Mouse (Mus musculus): ENCODE results near the gene Gm20388.
A peak's percentile ranks its signal among the peaks of the same experiment; 100 is the strongest.
"Not testable (repeated sequence)": the region's sequence is repeated elsewhere in the genome, so short reads cannot be mapped to it uniquely, and the experiment has no call there.

The Gm20388 gene

DNA sequence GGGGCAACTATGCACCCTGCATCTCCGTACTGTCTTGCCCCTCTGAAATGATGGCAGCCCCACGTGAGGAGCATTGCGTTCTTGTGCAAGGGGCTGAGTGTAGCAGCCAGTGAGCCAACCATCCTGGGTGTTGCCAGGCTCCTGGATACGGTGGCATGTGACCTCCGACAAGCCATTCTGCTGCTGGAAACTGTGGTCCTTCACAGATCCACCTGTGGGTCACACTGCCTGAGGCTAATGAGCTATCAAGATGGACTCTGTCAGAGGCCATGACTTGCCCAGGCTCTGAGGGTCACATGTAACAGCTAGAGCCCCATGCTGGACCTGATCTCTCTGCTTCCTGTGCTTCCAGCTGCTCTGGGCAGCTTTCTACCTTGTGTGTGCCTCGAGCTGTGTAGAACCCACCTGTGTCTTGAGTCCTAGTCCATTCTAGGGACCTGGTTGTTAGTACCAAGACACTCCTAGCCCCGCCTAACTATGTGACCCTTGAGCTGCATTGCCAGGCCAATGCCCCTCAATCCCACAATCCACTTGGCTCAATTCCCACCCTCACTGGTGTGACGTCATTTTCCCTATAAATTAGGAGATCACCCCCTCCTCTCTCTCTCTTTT lies 3506.4 kb downstream of the Gm20388 start:
- DNase-seq (ENCODE audit: low spot score): no peak

DNA sequence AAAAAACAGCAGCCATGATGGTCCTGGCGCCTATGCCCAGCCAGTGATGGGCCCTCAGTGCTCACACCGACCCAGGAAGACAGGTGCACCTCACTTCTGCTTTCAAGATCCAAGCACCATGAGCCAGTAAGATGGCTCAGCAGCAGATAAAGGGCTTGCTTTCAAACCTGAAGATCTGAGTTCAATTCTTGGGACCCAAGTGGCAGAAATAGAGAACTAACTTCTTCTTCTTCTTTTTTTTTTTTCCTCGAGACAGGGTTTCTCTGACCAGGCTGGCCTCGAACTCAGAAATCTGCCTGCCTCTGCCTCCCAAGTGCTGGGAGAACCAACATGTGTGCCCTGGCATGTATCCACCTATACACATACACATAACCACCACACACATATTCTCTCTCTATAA lies 3509.1 kb downstream of the Gm20388 start:
- no peak for DNase-seq (ENCODE audit: low spot score)

DNA sequence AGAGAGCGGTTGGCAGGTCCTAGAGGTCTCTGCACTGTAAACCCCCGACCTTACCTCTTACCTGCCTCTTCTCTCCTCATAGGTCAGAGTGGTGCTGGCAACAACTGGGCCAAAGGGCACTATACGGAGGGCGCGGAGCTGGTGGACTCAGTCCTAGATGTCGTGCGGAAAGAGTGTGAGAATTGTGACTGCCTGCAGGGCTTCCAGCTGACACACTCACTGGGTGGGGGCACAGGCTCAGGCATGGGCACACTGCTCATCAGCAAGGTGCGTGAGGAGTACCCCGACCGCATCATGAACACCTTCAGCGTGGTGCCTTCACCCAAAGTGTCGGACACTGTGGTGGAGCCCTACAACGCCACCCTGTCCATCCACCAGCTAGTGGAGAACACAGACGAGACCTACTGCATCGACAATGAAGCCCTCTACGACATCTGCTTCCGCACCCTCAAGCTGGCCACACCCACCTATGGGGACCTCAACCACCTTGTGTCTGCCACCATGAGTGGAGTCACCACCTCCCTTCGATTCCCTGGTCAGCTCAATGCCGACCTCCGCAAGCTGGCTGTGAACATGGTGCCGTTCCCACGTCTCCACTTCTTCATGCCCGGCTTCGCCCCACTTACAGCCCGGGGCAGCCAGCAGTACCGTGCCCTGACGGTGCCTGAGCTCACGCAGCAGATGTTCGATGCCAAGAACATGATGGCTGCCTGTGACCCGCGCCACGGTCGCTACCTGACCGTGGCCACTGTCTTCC lies 3510.1 kb downstream of the Gm20388 start:
- no peak for DNase-seq (ENCODE audit: low spot score)

DNA sequence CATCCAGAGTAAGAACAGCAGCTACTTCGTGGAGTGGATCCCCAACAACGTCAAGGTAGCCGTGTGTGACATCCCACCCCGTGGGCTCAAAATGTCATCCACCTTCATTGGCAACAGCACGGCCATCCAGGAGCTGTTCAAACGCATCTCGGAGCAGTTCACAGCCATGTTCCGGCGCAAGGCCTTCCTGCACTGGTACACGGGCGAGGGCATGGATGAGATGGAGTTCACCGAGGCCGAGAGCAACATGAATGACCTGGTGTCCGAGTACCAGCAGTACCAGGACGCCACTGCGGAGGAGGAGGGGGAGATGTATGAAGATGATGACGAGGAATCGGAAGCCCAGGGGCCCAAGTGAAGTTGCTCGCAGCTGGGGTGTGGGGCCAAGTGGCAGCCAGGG lies 3510.7 kb downstream of the Gm20388 start:
- DNase-seq (ENCODE audit: low spot score): no peak

DNA sequence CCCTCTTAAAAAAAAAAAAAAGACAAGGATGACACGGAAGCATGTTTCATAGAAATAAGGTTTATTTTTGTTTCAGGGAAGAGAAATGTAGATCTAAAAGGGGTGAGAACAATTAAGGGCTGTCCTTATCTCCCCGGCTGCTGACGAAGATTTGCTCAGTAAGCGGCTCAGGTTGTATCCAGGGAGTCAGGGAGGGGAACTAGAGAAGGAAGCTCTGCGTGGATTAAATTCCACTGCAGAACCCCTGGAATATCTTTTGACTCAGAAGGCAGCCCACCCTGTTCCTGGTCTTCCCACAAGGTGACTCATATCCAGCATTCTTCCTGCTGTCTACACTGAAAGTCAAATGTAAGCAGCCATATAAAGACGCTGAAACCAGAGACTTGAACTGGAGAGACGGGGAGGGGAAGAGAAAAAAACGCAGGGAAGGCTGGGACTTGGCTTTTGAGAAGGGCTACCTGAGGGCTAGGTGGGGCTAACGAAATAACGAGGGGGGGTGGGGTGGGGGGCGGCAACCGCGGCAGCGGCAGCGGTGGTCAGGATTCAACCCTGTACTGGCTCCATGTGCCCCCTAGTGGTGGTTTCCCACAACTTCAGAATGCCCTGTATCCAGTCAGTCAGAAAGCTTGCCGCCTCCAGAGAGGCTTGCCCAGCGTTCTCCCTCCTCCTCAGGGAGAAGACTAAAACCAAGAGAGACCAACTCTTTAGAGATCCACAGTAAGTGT lies 3511.6 kb downstream of the Gm20388 start:
- DNase-seq (ENCODE audit: low spot score): peak; percentile 51

DNA sequence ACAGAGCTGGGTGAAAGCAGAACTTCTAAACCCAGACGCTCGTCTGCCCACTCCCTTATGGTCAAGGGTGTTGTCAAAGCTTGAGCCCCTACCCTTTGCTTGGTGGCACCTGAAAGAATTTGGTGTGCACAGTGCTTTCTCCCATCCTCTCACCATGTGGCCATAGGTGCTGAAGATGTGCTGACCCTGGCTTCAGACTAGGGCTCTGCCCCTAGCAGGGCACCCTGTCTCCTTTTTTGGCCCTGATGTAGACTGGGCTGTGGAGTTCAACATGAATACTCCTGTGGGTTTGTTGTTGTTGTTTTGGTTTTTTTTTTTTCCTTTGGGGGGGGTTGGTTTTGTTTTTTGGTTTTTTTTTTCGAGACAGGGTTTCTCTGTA lies 3512.1 kb downstream of the Gm20388 start:
- no peak for DNase-seq (ENCODE audit: low spot score)

DNA sequence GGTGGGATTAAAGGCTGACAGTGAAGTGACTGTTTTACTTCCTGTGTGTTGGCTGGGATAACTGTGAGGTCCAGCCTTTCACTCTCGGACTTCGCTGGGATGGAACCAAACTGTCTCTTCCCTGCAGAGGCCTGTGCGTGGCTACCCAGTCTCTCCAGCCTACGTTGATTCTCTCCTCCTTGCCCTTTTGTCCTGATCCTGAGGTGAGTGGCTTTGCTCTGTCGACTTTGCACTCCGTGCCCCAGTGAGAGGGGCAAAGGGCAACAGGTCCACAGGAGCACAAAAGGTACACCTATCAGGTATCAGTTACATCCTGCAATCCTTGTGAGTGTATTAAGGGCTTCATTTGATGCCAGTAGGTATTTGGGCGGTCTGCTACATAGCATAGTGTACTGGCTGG lies 3512.8 kb downstream of the Gm20388 start, which contains the start of gene Def8:
Gene Def8, plus strand, starts transcription at position 87 of the 400 bp plus-strand sequence.
- no peak for DNase-seq (ENCODE audit: low spot score)

DNA sequence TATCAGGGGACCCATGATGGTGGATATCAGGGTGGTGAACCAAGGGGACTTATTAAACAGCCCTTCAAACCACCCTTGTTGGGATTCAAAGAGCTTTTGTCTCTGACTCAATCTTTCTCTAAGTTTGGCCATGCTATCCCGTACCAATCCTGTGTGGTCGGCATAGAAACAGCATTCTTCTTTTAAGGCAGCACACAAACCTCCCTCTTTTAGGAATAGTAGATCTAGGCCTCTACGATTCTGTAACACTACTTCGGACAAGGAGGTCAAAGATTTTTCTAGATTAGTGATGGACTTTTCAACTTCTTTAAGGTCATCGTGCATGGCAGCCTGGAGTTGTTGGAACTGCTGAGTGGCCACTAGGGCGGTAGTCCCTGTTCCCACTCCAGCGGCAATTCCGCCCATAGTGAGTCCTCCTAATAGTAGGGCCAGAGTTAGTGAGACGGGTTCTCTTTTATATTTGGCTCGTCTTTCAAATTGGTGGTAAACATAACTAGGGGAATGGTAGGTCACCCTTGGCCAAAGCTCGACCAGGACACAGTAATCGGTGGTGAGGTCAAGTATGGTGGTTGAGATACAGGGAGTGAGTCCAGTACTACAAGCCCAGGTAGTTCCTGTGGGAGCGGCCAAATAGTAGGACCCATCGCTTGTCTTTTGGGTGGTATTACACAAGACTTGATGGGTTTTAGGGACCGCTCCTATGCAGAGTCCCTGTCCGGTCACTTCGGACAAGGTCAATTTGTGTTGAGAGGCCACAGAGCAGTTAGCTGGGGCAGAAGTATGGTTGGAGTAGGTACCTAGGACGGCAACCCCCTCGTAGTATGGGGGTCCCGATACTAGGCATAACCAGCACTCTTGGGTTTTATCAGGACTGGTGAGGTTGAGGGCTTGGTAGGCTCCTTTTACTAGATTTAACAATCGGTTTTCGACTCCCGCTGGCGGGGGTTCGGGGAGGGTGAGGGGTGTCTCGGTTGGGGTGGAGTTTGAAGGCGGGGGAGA lies 3516.2 kb downstream of the Gm20388 start:
- no peak for DNase-seq (ENCODE audit: low spot score)

DNA sequence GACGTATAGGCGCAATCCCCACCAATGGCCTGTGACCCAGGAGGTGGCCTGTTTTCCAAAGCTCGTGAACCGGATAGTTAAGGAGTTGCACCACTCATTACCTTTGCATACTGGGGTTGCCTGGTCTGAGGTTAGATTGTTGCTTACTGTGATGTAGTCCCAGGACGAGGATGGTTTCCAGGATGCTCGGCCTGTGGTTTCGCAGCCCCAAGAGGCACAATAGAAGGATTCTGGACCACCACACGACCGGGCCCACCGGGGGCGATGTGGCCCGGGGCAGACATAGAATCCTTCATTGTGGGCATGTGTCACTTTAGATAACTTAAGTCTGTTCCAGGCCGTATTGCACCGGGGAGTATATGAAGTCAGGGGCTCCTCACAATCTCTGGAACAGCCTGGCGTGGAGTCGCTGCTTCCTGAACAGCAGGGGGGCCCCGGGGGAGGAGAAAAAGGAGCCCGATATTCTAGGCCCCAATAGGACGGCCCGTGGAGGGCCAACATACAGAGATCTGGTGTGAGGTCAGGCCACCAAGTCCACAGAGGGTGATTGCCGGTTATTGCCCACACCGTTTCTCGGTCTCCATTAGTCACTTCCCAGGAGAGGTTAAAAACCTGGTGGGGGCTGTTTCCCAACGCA lies 3517.1 kb downstream of the Gm20388 start:
- DNase-seq (ENCODE audit: low spot score): no peak

DNA sequence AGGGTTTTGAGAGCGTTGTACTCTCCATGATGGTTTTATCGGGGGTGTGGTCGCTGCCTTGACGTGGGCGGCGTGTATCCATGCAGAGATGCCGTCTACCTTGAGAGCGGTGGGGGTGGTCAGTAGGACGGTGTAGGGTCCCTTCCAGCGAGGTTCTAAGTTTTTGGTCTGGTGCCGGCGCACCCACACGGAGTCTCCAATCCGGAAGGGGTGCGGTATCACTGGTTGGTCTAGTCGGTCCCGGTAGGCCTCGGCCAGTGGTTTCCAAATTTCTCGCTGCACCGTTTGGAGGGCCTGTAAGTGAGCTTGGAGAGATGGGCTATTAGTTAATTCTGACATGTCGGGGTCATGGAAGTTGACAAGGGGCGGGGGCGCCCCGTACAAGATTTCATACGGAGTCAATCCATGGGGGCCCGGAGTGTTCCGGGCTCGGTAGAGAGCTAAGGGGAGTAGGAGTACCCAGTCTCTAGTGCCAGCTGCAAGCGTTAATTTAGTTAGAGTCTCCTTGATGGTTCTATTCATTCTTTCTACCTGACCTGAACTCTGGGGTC lies 3517.8 kb downstream of the Gm20388 start:
- no peak for DNase-seq (ENCODE audit: low spot score)

DNA sequence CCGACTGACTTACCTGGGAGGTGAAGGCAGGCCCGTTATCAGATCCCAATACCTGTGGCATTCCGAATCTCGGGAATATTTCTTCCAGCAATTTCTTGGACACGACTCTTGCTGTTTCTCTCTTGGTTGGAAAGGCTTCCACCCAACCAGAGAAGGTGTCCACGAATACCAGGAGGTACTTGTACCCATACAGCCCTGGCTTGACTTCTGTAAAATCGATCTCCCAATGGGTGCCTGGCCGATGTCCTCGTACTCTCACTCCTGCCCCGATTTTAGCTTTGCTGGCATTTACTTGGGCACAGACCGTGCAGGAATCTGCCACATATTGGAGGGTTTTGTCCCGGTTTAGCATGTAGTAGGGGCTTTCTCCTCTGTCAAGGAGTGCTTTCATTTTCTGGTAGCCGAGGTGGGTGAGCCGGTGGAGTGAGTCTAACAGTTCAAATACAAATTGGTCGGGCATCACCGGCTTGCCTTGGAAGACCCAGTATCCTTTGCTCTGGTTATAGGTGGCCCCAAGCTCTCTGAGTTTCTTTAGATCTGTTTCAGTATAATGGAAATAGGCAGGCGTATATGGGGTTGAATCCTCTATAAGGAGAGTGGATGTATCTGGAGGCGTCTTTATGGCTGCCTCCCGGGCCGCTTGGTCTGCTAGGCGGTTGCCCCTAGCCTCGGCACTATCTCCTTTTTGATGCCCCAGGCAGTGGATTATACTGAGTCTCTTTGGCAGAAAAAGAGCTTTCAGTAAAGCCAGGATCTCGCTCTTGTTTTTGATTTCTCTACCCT lies 3518.5 kb downstream of the Gm20388 start:
- no peak for DNase-seq (ENCODE audit: low spot score)

DNA sequence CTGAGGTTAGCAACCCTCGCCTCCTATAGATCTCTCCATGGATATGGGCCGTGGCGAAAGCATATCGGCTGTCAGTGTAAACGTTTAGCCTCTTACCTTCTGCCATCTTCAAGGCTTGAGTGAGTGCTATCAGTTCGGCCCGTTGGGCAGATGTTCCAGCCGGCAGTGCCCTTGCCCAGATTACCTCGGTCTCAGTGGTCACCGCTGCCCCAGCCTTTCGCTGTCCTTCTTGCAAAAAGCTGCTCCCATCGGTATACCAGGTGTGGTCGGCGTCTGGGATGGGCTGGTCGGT lies 3519.0 kb downstream of the Gm20388 start:
- not testable (repeated sequence) for DNase-seq (ENCODE audit: low spot score)

DNA sequence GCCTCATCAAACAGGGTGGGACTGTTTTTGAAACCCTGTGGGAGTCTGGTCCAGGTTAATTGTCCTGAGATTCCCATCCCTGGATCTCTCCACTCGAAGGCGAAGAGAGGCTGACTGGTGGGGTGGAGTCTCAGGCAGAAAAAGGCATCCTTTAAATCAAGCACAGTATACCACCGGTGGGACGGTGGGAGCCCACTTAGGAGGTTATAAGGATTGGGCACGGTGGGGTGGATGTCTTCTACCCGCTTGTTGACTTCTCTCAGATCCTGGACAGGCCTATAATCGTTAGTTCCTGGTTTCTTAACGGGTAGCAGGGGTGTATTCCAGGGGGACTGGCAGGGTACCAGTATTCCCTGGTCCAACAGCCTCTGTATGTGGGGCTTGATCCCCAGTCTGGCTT lies 3520.3 kb downstream of the Gm20388 start:
- not testable (repeated sequence) for DNase-seq (ENCODE audit: low spot score)

DNA sequence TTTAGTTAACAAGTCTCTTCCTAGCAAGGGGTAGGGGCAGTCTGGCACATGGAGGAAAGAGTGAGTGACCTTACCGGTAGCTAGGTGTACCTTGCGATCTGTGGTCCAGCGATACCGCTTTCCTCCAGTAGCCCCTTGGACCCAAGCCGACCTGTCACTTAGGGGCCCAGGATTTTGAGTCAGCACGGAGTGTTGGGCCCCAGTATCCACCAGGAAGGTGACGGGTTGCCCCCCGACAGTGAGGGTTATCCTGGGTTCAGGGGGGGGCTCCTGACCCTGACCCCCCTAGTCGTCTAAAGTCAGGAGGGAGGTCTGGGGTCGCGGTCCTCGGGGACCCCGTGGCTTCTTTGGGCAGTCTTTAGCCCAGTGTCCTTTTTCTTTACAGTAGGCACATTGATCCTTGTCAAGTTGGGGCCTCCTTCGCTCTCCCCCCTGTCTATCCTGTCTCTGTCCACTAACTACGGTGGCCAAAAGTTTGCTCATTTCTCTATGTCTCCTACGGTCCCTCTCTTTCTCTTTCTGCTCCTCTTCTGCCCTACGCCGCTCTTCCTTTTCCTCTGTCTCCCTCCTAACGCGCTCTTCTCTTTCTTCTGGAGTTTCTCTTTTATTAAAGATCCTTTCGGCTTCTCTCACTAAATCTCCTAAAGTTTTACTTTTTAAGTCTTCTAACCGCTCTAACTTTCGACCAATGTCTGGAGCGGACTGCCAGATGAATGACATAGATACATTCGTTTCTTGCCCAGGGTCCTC lies 3521.2 kb downstream of the Gm20388 start:
- DNase-seq (ENCODE audit: low spot score): no peak

DNA sequence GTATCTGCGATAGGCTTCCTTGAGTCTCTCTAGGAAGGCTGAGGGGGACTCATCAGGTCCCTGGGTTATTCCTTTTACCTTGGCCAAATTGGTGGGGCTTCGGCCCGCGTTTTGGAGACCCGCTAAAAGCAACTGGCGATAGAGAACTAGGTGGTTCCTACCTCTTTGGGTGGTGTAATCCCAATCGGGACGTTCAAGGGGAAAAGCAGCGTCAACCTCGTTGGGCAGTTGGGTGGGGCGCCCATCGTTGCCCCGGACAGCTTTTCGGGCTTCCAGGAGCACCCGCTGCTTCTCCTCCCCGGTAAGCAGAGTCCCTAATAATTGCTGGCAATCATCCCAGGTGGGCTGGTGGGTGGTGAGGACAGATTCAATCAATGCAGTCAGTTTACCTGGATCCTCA lies 3521.7 kb downstream of the Gm20388 start:
- DNase-seq (ENCODE audit: low spot score): no peak

DNA sequence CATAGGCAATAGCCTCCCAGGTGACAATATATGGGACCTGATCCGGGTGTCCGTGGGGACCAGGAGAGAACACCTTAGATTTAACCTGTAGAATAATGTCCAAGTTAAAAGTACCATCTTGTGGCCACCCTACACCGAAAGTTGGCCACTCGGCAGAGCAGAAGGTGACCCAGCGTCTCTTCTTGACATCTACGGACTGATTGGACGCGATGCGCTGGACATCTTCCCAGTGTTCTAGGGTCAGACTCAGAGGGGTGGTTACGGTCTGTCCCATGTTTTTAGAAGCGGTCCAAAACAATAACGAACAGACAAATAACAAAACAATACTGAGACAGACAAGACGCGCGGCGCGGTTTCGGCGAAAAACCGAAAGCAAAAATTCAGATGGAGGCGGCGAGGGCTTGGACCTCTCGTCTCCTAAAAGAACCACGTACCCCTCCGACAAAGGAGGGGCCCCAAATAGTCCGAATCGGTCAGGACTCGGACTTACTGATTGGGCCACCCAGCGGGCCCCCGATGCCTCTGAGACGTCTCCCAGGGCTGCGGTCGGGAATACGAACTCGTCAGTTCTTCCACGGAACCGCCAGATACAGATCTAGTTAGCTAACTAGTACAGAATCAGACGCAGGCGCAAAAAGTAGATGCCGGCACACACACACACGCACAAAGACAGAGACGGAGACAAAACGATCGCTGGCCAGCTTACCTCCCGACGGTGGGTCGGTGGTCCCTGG lies 3522.8 kb downstream of the Gm20388 start:
- DNase-seq (ENCODE audit: low spot score): not testable (repeated sequence)

DNA sequence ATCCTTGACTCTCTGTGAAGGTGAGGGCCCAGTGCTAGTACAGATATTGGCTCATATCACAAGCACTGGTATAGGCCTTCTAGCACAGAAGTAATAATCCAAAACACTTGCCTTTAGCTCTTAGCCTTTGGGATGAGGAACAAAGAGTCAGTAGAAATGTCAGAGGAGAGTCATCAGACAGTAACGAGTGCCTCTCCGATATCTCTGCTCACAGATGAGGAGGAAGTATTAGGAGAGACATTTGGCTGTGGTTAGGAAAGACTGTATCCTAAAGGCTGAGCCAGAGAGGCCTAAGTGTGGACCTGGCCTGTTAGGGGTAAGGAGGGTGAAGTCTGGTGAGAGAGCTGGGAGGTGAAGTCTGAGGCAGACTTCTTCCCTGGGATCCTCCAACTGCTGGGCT lies 3531.1 kb downstream of the Gm20388 start:
- DNase-seq (ENCODE audit: low spot score): no peak

DNA sequence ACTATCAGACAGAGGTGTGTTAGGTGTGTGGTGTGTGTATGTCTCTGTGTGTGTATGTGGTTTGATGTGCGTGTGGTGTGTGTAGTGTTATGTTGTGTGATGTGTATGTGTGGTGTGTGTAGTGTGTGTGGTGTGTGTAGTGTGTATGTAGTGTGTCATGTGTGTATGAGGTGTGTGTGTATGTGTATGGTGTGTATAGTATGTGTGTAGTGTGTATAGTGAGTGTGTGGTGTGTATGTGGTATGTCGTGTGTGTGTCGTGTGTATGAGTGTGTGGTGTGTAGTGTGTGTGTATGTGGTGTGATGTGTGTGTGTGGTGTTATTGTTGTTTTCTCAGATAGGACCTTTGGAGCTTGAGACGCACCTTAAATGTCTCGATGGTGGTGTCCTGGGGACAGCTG lies 3531.7 kb downstream of the Gm20388 start:
- no peak for DNase-seq (ENCODE audit: low spot score)

Data from ovary, postnatal 14 days (tissue).